Mouse (Mus musculus) brain, embryonic 14.5 days (tissue): ENCODE results near the gene Rap1a.

ENCODE experiments used
- CTCF ChIP-seq: fragments of 200-500 bp; IDR thresholded peaks from 2 replicates; pipeline ENCODE4 v1.5.1; 2012; ENCODE audit warnings: inconsistent platforms, mild to moderate bottlenecking, moderate library complexity, borderline replicate concordance; ENCODE audit not compliant: insufficient read depth, insufficient read length; ENCODE audit errors: extremely low read depth
- POLR2A ChIP-seq: fragments of 200-500 bp; IDR thresholded peaks from 2 replicates; pipeline ENCODE4 v1.6.1; 2012; ENCODE audit warnings: mild to moderate bottlenecking, inconsistent platforms, borderline replicate concordance; ENCODE audit not compliant: poor library complexity, insufficient read depth, insufficient read length, severe bottlenecking; ENCODE audit errors: extremely low read depth

- TF ChIP-seq CTCF = no peak
- TF ChIP-seq POLR2A = no peak
These were observed 88.3 kb downstream of the Rap1a start for GRCm38 (mm10) chr3:105712827-105713226.
